Mouse (Mus musculus): ENCODE data around the gene Atp7b. TPM values are rescaled to one million over a fixed set of nuclear protein-coding genes. Genes with fewer than 3 reads are reported as not detected.

Atp7b gene
- polyA plus RNA-seq, 1 experiment from 2014 or later, result 1.9 TPM

DNA sequence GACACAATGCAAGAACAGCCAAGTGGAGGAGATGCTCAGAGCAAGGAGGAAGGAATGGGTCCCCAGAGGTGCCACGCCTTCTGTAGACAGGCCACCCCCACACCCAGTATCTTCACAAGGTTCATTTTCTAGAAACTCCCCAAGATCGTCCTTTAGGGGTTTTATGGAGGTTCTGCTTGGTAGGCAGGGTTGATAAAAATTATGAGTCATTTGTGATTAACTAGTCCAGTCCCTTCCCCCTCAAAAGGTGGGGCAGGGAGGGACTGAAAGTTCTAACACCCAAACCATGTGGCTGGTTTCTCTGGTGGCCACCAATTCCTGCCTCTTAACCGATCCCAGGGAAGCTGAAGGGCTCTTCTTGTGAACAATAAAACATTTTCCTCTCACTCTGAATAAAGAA lies 3.3 kb downstream of the Atp7b start:
- Histone ChIP-seq H3K4me1 (replicated peaks; ENCODE audit: control insufficient read depth, insufficient read depth, low read length) (peaks cover 9% of the 10 kb centered on the region), H3K4me3 (replicated peaks; ENCODE audit: low read length) (no peak overlapping the region), H3K36me3 (ENCODE audit: control insufficient read depth, insufficient read depth) (no peaks in the 10 kb centered on the region), H3K27me3 (replicated peaks; ENCODE audit: control insufficient read depth, insufficient read depth, low read length) (peaks cover 3% of the 10 kb centered on the region; the same call in 1 of the 2 replicates), H3K27ac (ENCODE audit: low read length) (no peak overlapping the region), H3K4me2 (ENCODE audit: low read length) (no peak overlapping the region), H3K9ac (replicated peaks; ENCODE audit: low read depth, low read length) (no peak overlapping the region), H3K9me3 (ENCODE audit: control insufficient read depth, low read length) (no peaks in the 10 kb centered on the region)
- 87% methylated on average over 3 of the region's 3 CpGs for WGBS
- ATAC-seq, result no peak

DNA sequence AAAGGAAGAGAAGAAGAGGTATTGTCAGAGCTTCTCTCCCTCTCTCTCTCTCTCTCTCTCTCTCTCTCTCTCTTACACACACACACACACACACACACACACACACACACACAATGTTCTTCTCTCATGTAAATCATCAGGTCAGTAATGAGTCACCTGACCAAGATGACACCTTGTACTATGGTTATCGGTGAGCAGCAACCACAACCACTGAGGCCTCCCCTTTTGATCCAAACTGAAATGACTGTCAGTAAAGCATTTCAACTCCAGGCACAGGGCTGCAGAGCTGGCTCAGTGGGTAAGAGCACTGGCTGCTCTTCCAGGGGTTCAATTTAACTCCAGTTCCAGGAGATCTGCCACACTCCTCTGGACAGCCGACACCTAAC lies 4.6 kb downstream of the Atp7b start:
- Histone ChIP-seq H3K4me2 (ENCODE audit: low read length) (no peak overlapping the region), H3K9ac (replicated peaks; ENCODE audit: low read depth, low read length) (no peak overlapping the region), H3K4me3 (replicated peaks; ENCODE audit: low read length) (no peak overlapping the region), H3K27me3 (replicated peaks; ENCODE audit: control insufficient read depth, insufficient read depth, low read length) (peaks cover 3% of the 10 kb centered on the region; the same call in 1 of the 2 replicates), H3K9me3 (ENCODE audit: control insufficient read depth, low read length) (no peaks in the 10 kb centered on the region), H3K4me1 (replicated peaks; ENCODE audit: control insufficient read depth, insufficient read depth, low read length) (peaks cover 5% of the 10 kb centered on the region), H3K27ac (ENCODE audit: low read length) (no peak overlapping the region), H3K36me3 (ENCODE audit: control insufficient read depth, insufficient read depth) (no peaks in the 10 kb centered on the region)
- 98% methylated on average over 2 of the region's 2 CpGs for WGBS
- ATAC-seq, result no peak

DNA sequence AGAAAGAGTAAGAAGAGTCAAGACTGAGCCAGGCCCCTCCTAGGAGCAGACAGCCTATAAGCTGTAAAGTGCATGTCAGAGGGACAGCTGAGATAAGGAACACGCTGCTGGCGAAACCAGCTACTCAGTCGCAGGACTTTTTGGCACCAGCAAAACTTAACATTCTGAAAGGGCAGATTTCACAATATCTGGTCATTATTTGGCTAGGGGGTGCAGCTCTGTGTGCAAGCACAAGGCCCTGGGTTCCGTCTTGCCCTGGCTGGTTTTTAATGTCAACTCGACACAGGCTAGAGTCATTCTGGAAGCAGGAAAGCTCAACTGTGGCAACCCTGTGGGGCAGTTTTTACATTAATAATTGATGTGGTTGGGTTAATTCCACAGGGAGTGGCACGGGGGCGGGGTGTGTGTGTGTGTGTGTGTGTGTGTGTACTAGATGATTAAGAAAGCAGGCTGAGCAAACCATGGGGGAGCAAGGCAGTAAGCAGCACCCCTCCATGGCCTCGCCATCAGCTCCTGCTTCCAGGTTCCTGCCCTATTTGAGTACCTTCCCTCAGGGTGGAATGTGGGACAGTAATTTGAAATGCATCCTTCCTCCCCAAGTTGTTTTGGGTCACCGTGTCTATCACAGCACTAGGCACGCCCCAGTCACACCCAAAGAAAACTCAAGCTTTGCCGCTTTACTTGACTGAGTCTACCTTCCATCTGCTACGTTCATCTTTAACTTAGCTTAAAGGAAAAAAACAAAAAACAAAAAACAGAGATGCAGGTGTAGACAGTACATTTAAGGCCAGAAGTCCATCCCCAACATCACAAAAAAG lies 5.2 kb downstream of the Atp7b start:
- peaks cover 3% of the 10 kb centered on the region; the same call in 1 of the 2 replicates for H3K27me3 ChIP-seq (replicated peaks; ENCODE audit: control insufficient read depth, insufficient read depth, low read length)
- ATAC-seq, result no peak
- no peaks in the 10 kb centered on the region for H3K36me3 ChIP-seq (ENCODE audit: control insufficient read depth, insufficient read depth)
- H3K9me3 ChIP-seq (ENCODE audit: control insufficient read depth, low read length), result no peaks in the 10 kb centered on the region
- peaks cover 5% of the 10 kb centered on the region for H3K4me1 ChIP-seq (replicated peaks; ENCODE audit: control insufficient read depth, insufficient read depth, low read length)
- no peak overlapping the region for H3K4me2 ChIP-seq (ENCODE audit: low read length)
- H3K27ac ChIP-seq (ENCODE audit: low read length), result no peak overlapping the region
- 93% methylated on average over 12 of the region's 12 CpGs for WGBS
- no peak overlapping the region for H3K9ac ChIP-seq (replicated peaks; ENCODE audit: low read depth, low read length)
- no peak overlapping the region for H3K4me3 ChIP-seq (replicated peaks; ENCODE audit: low read length)

DNA sequence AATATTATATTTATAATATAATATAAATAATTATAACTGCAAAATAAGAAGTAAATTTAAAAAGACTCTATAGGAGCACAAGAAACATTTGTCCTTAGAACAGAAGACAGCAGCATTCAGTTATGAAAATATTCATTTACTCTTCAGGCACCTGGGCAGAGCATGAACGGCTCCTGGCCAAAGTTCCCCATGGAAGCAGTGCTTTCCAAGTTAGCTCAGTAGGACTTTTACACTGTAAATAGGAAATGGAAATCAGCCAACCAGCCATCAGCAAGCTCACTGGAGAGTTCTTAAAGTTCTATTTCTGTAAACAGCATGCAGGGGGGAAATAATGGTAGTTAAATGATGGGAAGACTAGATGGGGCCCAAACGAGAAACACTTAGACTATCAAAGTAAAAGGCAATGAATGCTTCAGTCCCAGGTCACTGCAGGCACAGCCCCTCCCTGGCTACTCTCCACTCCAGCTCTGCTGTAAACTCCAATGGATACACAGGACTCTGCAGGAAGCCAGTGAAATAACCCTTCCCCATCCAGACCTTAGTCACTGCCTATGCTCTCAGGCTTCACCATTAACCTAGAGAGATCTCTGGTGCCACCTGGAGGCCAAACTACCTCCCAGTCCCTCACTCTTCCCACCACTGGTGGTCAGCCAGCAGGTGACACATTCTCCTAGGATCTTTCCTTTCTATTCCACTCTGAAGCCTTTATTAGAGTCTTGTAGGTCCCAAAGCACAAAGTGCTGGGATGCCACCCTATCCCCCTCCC lies 12.2 kb downstream of the Atp7b start:
- Histone ChIP-seq H3K4me1 (replicated peaks; ENCODE audit: control insufficient read depth, insufficient read depth, low read length) (no peaks in the 10 kb centered on the region), H3K4me3 (replicated peaks; ENCODE audit: low read length) (no peak overlapping the region), H3K9ac (replicated peaks; ENCODE audit: low read depth, low read length) (no peak overlapping the region), H3K27me3 (replicated peaks; ENCODE audit: control insufficient read depth, insufficient read depth, low read length) (no peaks in the 10 kb centered on the region), H3K36me3 (ENCODE audit: control insufficient read depth, insufficient read depth) (no peaks in the 10 kb centered on the region), H3K4me2 (ENCODE audit: low read length) (no peak overlapping the region), H3K9me3 (ENCODE audit: control insufficient read depth, low read length) (no peaks in the 10 kb centered on the region), H3K27ac (ENCODE audit: low read length) (no peak overlapping the region)
- WGBS, result 66% methylated on average over 2 of the region's 2 CpGs
- ATAC-seq, result 0 out of 2 replicates have a peak, but pooled peaks have one; percentile 49

DNA sequence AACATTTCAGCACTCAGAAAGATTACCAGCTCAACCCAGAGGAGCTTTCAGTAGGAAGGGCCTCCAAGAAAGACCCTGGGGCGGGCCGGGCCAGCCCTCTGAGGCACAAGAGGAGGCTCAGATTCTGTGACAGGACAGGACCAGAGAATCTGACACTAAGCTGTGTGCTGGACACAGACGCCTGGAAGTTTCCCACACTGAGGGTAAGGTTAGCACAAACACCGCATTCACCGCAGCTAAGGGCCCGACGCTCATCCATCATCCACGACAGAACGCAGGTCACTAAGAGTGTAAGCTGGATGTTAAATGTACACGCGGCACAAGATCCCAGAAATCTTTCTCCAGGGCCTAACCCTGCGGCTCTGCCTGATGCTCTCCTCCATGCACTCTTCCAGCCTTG lies 16.4 kb downstream of the Atp7b start:
- no peak overlapping the region for H3K27ac ChIP-seq (ENCODE audit: low read length)
- no peak overlapping the region for H3K4me2 ChIP-seq (ENCODE audit: low read length)
- 77% methylated on average over 12 of the region's 12 CpGs for WGBS
- H3K9me3 ChIP-seq (ENCODE audit: control insufficient read depth, low read length), result no peaks in the 10 kb centered on the region
- no peaks in the 10 kb centered on the region for H3K27me3 ChIP-seq (replicated peaks; ENCODE audit: control insufficient read depth, insufficient read depth, low read length)
- H3K4me3 ChIP-seq (replicated peaks; ENCODE audit: low read length), result no peak overlapping the region
- H3K36me3 ChIP-seq (ENCODE audit: control insufficient read depth, insufficient read depth), result no peaks in the 10 kb centered on the region
- ATAC-seq, result no peak
- no peak overlapping the region for H3K9ac ChIP-seq (replicated peaks; ENCODE audit: low read depth, low read length)
- H3K4me1 ChIP-seq (replicated peaks; ENCODE audit: control insufficient read depth, insufficient read depth, low read length), result no peaks in the 10 kb centered on the region

DNA sequence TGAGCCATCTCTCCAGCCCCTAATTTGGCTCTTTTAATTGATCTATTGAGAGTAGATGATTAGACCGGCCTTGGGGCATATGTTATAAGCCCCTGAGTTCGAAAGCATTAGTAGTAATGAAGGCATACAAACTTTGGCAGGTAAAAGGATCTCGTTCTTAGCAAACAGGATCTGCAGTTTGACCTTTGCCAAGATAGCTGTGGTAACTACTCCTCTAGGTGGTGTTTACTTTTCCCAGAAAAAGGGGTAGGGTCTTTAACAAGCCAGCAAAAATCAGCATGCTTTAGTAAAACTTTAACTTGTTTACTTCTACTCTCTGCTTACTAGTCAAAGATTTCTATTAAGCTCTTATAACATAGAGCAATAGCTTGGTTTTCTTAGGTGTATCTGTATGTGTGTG lies 17.6 kb downstream of the Atp7b start:
- Histone ChIP-seq H3K9ac (replicated peaks; ENCODE audit: low read depth, low read length) (no peak overlapping the region), H3K4me1 (replicated peaks; ENCODE audit: control insufficient read depth, insufficient read depth, low read length) (no peaks in the 10 kb centered on the region), H3K36me3 (ENCODE audit: control insufficient read depth, insufficient read depth) (no peaks in the 10 kb centered on the region), H3K27ac (ENCODE audit: low read length) (no peak overlapping the region), H3K4me2 (ENCODE audit: low read length) (no peak overlapping the region), H3K9me3 (ENCODE audit: control insufficient read depth, low read length) (no peaks in the 10 kb centered on the region), H3K4me3 (replicated peaks; ENCODE audit: low read length) (no peak overlapping the region), H3K27me3 (replicated peaks; ENCODE audit: control insufficient read depth, insufficient read depth, low read length) (no peaks in the 10 kb centered on the region)
- WGBS, result 84% methylated on average over 3 of the region's 3 CpGs
- ATAC-seq, result no peak

DNA sequence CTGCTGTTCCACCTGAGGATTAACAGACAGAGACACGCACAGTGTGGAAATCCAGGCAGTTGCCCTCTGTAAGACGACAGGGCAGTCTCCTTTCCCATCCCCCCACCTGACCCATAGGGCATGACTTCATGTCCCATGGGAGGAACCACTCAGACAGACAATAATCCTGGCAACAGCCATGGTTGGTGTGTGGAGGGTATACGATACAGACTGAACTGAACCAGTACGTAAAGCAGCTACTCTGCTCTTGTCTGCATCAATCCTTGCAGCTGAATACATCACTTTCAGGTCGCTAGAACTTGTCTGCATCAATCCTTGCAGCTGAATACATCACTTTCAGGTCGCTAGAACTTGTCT lies 20.0 kb downstream of the Atp7b start:
- no peaks in the 10 kb centered on the region for H3K36me3 ChIP-seq (ENCODE audit: control insufficient read depth, insufficient read depth)
- no peak for ATAC-seq
- no peaks in the 10 kb centered on the region for H3K4me1 ChIP-seq (replicated peaks; ENCODE audit: control insufficient read depth, insufficient read depth, low read length)
- 30% methylated on average over 6 of the region's 6 CpGs for WGBS
- no peak overlapping the region for H3K4me3 ChIP-seq (replicated peaks; ENCODE audit: low read length)
- no peak overlapping the region for H3K9ac ChIP-seq (replicated peaks; ENCODE audit: low read depth, low read length)
- no peaks in the 10 kb centered on the region for H3K27me3 ChIP-seq (replicated peaks; ENCODE audit: control insufficient read depth, insufficient read depth, low read length)
- H3K4me2 ChIP-seq (ENCODE audit: low read length), result no peak overlapping the region
- H3K27ac ChIP-seq (ENCODE audit: low read length), result no peak overlapping the region
- no peaks in the 10 kb centered on the region for H3K9me3 ChIP-seq (ENCODE audit: control insufficient read depth, low read length)

DNA sequence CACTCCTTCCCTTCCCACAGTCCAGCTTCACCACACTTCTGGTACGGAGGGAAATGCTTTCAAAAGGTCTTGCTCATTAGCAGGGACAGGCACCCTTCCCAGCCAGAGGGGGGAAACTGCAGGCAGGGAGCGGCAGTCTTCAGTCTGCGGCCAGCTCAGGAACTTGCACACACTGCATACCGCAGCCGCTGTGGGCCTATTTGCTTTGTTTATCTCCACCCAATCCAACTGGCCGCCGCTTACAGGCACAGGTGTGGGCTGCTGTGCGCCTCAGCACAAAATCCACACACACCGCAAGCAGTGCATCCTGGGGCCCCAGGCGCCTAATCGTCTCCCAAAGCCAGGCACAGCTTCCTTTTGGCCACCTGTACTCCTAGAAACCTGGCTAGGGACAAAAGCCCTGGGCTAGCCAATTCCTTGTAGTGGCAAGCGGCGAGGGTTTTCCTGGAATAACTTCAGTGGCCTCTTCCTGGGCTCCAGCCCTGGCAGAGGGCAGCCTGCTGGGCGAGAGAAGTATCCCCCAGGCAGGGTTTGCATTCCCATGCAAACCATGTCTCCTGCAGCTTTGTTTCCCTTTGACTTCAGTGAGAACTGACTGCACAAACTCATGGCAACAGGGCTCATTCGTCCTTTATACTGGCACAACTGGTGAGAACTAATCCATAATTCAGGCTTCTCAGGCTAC lies 20.5 kb downstream of the Atp7b start:
- Histone ChIP-seq H3K9ac (replicated peaks; ENCODE audit: low read depth, low read length) (no peak overlapping the region), H3K4me2 (ENCODE audit: low read length) (no peak overlapping the region), H3K27ac (ENCODE audit: low read length) (no peak overlapping the region), H3K4me1 (replicated peaks; ENCODE audit: control insufficient read depth, insufficient read depth, low read length) (no peaks in the 10 kb centered on the region), H3K27me3 (replicated peaks; ENCODE audit: control insufficient read depth, insufficient read depth, low read length) (no peaks in the 10 kb centered on the region), H3K9me3 (ENCODE audit: control insufficient read depth, low read length) (no peaks in the 10 kb centered on the region), H3K36me3 (ENCODE audit: control insufficient read depth, insufficient read depth) (no peaks in the 10 kb centered on the region), H3K4me3 (replicated peaks; ENCODE audit: low read length) (no peak overlapping the region)
- WGBS, result 6% methylated on average over 15 of the region's 15 CpGs
- ATAC-seq, result no peak

DNA sequence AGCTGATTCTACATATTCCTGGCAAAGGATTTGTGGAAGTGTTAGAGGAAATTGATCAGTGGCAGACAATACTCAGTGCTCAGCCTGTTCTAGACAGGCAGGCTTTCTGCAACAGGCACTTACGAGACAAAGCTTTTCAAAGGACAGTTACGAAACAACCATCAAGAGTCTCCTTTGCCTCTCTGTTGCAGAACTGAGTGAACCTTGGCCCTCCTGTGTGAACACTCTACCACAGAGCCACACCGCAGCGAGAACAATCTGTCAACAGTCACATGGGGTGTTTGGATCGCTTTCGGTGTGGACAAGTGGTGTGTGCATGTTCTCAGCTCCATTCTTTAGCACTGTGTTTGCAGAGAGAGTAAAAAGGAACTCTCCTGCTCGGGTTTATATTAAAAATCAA lies 23.1 kb downstream of the Atp7b start:
- Histone ChIP-seq H3K27me3 (replicated peaks; ENCODE audit: control insufficient read depth, insufficient read depth, low read length) (no peaks in the 10 kb centered on the region), H3K4me1 (replicated peaks; ENCODE audit: control insufficient read depth, insufficient read depth, low read length) (no peaks in the 10 kb centered on the region), H3K27ac (ENCODE audit: low read length) (no peak overlapping the region), H3K4me2 (ENCODE audit: low read length) (no peak overlapping the region), H3K4me3 (replicated peaks; ENCODE audit: low read length) (no peak overlapping the region), H3K36me3 (ENCODE audit: control insufficient read depth, insufficient read depth) (no peaks in the 10 kb centered on the region), H3K9me3 (ENCODE audit: control insufficient read depth, low read length) (no peaks in the 10 kb centered on the region), H3K9ac (replicated peaks; ENCODE audit: low read depth, low read length) (no peak overlapping the region)
- no peak for ATAC-seq
- 80% methylated on average over 7 of the region's 7 CpGs for WGBS

Measured in forebrain, embryonic 16.5 days (tissue).